10 mouse cellular contexts compared by ENCODE assay signal in genomic region chr6:105847296-105847695, GRCm38 (mm10).
A peak's percentile ranks its signal among the peaks of the same experiment; 100 is the strongest.
DNase-seq lines count a peak whose midpoint lies in the region; ATAC-seq lines count a peak whose summit lies in the region.
"Had no signal": no experiment of that assay in that cellular context is flagged by ENCODE, and none has a peak within 500 bp of the region (broad histone marks: within the 10 kb centered on the region; RNA-seq: fewer than 3 reads in every experiment).

No protein-coding gene starts in this region.

- no peak overlapping the region for H3K4me2 ChIP-seq in hindbrain, embryonic 14.5 days (replicated peaks)
- H3K4me2 ChIP-seq in hindbrain, embryonic 13.5 days = no peak overlapping the region

- H3K36me3 ChIP-seq in hindbrain, embryonic 14.5 days (replicated peaks; ENCODE audit: control insufficient read depth, insufficient read depth) = no peaks in the 10 kb centered on the region
- no peaks in the 10 kb centered on the region for H3K36me3 ChIP-seq in hindbrain, embryonic 13.5 days

- H3K27me3 ChIP-seq in hindbrain, embryonic 14.5 days (ENCODE audit: control insufficient read depth, insufficient read depth, low read length) = no peaks in the 10 kb centered on the region
- H3K27me3 ChIP-seq in hindbrain, embryonic 13.5 days = no peaks in the 10 kb centered on the region

- DNase-seq in hindbrain, embryonic 14.5 days (ENCODE audit: low spot score) = no peak
- peak; percentile 14 to 16 for DNase-seq in right cerebral cortex, adult 2 months (ENCODE audit: low spot score in 2 of 2)
- DNase-seq in right cerebral cortex, postnatal 14 days = no peak
- peak; percentile 31 for DNase-seq in layer of hippocampus, adult 9-10 months (ENCODE audit: low spot score)
- no peak for DNase-seq in adrenal gland, postnatal 10 days
- DNase-seq in ovary, postnatal 36 days (ENCODE audit: low spot score) = no peak
- DNase-seq: kidney, adult 11 months; lung, adult 2 months; thymus, postnatal 36 days had no signal

- 74% methylated on average over 1 of the region's 1 CpGs for WGBS in hindbrain, embryonic 14.5 days
- 71% methylated on average over 1 of the region's 1 CpGs for WGBS in hindbrain, embryonic 13.5 days

- H3K9ac ChIP-seq in hindbrain, embryonic 14.5 days = no peak overlapping the region
- H3K9ac ChIP-seq in hindbrain, embryonic 13.5 days = no peak overlapping the region

- no peak overlapping the region for H3K27ac ChIP-seq in hindbrain, embryonic 14.5 days
- no peak overlapping the region for H3K27ac ChIP-seq in hindbrain, embryonic 13.5 days

- H3K4me3 ChIP-seq in hindbrain, embryonic 14.5 days (replicated peaks; ENCODE audit: low read length) = no peak overlapping the region
- no peak overlapping the region for H3K4me3 ChIP-seq in hindbrain, embryonic 13.5 days

- no peaks in the 10 kb centered on the region for H3K4me1 ChIP-seq in hindbrain, embryonic 14.5 days (replicated peaks; ENCODE audit: control insufficient read depth, insufficient read depth, low read length)
- no peaks in the 10 kb centered on the region for H3K4me1 ChIP-seq in hindbrain, embryonic 13.5 days (replicated peaks)

- no peaks in the 10 kb centered on the region for H3K9me3 ChIP-seq in hindbrain, embryonic 14.5 days (ENCODE audit: control insufficient read depth, low read length)
- no peaks in the 10 kb centered on the region for H3K9me3 ChIP-seq in hindbrain, embryonic 13.5 days

- ATAC-seq in hindbrain, embryonic 14.5 days (ENCODE audit: low FRiP score) = peak; percentile 46; the same call in 1 of the 2 replicates
- no peak for ATAC-seq in hindbrain, embryonic 13.5 days (ENCODE audit: low FRiP score)

Comparison
In these comparisons a context has a peak if more than half of its experiments do, and no peak if none do; other contexts are left out.
1. DNase-seq: peak in right cerebral cortex, adult 2 months (2 of 2) and layer of hippocampus, adult 9-10 months (single experiment); none in hindbrain, embryonic 14.5 days (single experiment), right cerebral cortex, postnatal 14 days (single experiment), adrenal gland, postnatal 10 days (single experiment) and ovary, postnatal 36 days (single experiment).